Mouse (Mus musculus) testis, adult 2 months (tissue): ENCODE measurements around the gene Ppp1r16b.

Experiments
- CTCF ChIP-seq: fragments of 200-500 bp; IDR thresholded peaks from 2 replicates; pipeline ENCODE4 v1.5.1; 2012; ENCODE audit warnings: low read depth, mild to moderate bottlenecking, inconsistent platforms, low read length, moderate library complexity; ENCODE audit not compliant: control insufficient read depth, insufficient read depth, insufficient replicate concordance
- POLR2A ChIP-seq: fragments of 200-500 bp; IDR thresholded peaks from 2 replicates; pipeline ENCODE4 v1.6.1; 2012; ENCODE audit warnings: low read depth, mild to moderate bottlenecking, inconsistent platforms, low read length, moderate library complexity; ENCODE audit not compliant: control insufficient read depth

- TF ChIP-seq POLR2A (peak; percentile 97), CTCF (no peak)
These were observed 40.4 kb upstream of the Ppp1r16b start, which contains the start of gene Actr5 for GRCm38 (mm10) chr2:158624718-158625222.
